Mouse (Mus musculus): ENCODE measurements around the gene Ripply1. TPM values are rescaled to one million over a fixed set of nuclear protein-coding genes. Genes with fewer than 3 reads are reported as not detected.
A peak's percentile ranks its signal among the peaks of the same experiment; 100 is the strongest.
"Not testable (repeated sequence)": the region's sequence is repeated elsewhere in the genome, so short reads cannot be mapped to it uniquely, and the experiment has no call there.

The Ripply1 gene
- total RNA-seq, 2 experiments from 2014 or later = not detected

DNA sequence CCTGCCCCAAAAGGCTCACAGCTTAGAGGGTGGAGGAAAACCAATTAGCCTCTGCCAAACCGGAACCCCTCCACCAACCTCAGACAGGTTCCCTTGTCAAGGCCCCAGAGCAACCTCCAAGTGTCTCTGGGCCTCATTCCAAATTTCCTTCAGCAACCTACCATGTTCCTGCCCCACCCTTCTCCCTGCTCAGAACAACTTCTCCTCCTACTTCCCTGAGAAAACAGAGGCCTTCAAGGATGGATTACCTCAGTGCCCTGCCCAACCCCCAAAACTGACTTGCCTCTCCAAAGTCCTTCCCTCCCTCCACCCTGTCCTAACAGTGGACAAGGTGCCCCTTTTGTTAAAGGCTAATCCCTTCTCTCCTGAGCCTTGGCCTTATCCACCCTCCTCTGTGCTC lies 3.6 kb upstream of the Ripply1 start:
- intact Hi-C loops (cut with DNase I) = no loop called here
- DNase-seq (ENCODE audit: low spot score in 2 of 2) = no peak

DNA sequence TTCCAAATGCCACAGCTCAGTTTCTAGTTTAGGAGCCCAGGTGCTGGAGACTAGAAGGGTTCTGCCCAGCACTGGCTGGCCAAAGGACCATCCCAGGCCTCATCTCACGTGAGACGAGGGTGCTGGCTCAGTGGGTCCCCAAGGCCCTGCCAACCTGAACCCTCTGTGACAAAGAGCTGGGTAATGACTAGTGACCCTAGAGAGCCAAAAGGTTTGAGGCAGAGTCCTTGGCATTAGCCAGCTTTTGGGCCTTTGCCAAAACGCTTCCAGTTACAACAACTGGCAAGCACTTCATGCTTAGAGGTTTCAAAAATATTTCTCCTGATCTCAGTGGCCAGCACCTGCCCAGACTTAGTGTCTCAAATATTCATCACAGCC lies 881 bp upstream of the Ripply1 start:
- no peak for DNase-seq (ENCODE audit: low spot score in 2 of 2)
- intact Hi-C loops (cut with DNase I) = no loop called here

DNA sequence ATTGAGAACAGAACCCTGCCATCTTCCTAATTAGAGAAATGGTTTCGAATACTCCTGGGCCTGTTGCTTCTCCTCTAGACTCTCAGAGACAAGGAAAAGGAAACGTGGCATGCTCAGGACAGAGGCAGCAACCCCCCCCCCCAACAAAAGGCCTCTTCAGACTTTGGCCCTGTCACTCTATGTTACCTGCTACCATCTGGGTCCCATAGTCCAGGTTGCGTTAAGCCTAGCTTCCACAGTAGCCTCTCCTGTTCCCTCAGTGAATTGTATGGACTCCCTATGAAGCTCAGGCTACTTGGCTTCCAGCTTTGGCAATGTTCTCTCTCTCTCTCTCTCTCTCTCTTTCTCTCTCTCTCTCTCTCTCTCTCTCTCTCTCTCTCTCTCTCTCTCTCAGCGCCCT lies 590 bp downstream of the Ripply1 start:
- intact Hi-C loops (cut with DNase I) = no loop called here
- no peak for DNase-seq (ENCODE audit: low spot score in 2 of 2)

DNA sequence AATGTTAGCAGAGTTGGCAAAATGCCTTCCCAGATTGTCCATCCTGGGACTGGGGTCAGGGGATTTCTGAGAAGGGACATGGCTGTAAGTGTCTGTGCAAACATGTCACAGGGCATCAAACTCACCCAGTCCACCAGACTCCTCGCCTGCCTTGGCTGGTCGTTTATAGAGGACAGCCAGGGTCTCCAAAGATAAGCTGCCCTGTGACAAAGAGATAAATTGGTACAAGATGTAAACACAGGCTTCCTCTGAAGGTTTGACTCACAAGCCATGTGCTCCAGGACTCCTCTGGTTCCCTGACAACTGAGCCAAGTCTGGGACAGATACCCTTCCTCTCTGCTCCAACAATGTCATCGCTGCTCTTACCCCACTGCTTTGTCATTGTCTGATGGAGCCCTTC lies 1.2 kb downstream of the Ripply1 start:
- intact Hi-C loops (cut with DNase I) = no loop called here
- no peak for DNase-seq (ENCODE audit: low spot score in 2 of 2)

DNA sequence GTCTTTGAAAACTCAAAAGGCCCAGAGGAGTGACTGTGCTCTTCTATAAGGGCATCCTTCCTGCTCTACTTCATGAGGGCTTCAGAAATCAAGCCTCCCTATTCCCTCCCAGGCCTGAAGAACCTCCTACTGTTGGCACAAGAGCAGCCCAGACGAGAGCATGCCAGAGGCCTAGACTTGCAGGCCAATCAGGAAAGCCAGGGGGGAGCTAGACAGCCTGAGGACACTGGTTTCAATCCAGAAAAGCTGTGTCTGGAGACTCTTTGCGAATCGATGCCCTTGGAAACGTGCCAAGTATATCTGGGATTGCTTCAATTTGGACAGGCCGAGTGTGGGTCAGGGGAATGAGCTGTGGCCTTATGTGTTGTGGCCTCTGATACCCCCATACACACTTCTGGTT lies 2.8 kb downstream of the Ripply1 start:
- intact Hi-C loops (cut with DNase I) = loop anchor here (10.0 kb wide), 1 partner anchor 55 kb away; no protein-coding TSS in a partner anchor

DNA sequence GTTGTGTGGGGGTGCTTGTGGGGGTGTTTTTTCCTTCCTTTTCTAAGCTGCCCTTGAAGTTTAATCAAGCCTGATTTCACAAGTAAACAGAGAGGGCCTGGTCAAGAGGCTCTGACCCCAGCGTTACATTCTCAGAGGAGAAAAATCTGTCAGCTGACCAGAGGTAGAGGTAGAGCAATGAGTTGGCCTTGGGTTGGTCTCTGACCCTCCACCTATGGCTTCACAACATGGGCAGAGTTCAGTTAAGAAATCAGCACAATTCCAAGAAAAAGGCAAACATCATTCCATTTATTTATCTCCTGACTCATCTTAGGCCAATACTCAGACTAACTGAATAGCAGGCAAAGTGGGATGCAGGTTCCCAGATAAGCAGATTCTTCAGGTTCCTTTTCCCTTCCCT lies 3.3 kb downstream of the Ripply1 start:
- DNase-seq (ENCODE audit: low spot score in 2 of 2) = no peak
- intact Hi-C loops (cut with DNase I) = loop anchor here (10.0 kb wide), 1 partner anchor 56 kb away; no protein-coding TSS in a partner anchor

More for the DNA sequence above, 2.8 kb downstream of the Ripply1 start:
- DNase-seq (ENCODE audit: low spot score in 2 of 2) = no peak

DNA sequence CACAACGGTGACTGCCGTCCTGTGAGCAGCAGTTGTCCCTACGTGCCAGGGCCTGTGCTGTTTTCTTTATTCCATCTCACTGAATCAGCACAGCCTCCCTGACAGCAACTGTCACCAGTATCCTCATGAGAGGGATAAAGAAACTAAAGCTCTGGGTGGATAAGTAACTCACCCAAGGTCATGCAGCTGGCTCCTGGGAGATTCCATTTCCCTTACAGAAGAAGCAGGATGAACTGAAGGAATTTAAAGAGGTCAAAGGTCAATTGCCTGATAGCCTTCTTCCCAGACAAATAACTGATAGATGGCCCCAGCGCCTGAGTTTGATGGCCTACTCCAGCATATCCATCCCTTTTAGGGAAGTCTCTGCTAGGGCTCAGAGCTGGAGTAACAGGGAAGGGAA lies 4.8 kb downstream of the Ripply1 start:
- intact Hi-C loops (cut with DNase I) = loop anchor here (10.0 kb wide), 1 partner anchor 57 kb away; no protein-coding TSS in a partner anchor
- no peak for DNase-seq (ENCODE audit: low spot score in 2 of 2)

DNA sequence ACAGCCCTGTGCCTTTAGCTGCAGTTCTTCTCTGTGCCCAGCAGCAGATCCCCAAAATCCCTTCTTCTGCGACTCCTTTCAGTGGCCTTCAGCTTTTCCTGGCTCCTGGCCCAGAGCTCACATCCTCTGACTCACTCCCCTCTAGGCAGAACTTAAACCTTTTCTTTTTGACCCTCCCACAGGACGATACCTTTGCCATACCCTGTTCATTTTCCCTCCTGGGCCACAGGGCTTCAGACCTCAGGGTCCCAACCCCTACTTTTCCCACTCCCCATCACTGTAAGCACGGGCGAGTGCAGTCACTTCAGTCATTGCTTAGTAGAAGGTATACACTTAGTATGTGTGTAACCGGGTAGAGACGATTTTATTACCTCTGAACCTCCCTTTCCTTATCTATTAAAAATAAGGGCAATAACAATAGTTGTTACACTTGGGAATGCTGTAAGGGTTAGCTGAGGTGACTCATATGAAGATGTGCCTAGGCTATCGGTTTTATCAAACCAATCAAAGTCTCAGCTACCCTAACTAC lies 7.0 kb downstream of the Ripply1 start:
- intact Hi-C loops (cut with DNase I) = loop anchor here (10.0 kb wide), 1 partner anchor 60 kb away; no protein-coding TSS in a partner anchor
- DNase-seq (ENCODE audit: low spot score in 2 of 2) = no peak

DNA sequence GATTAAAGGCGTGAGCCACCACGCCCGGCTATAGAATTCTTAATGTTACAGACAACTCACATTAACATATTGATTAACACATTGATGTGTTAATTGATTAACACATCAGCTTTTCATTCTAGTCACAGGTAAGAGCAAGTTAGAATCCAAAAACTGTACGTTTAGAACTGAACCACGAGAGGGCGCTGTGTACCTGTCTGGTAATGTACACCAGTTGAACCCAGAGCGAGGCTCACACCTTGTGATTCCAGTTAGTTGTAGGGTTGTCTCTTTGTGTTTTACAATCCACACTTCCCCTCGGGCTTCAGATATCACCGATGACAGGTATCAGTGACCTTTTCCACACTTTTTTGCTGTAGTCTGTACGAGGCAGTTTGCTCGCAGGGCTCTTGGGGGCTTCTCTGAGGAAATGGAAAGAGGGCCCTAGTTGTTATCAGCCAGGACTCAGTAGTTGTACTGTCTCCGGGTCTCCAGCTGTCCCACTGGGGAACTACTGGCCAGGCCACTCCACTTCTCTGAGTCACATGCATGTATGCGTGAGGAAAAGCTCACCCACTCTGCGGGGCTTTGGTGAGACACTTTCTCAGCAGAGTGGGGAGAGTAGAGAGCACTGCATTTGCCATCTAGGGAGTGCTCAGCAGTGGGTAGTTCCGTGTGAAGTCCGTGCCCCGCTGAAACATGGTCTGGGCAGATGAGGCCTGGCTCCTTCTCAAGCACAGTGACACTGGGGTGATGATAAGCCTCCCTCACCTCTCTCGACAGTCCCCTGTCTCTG lies 7.7 kb downstream of the Ripply1 start:
- intact Hi-C loops (cut with DNase I) = loop anchor here (10.0 kb wide), 1 partner anchor 60 kb away; no protein-coding TSS in a partner anchor
- DNase-seq (ENCODE audit: low spot score in 2 of 2) = peak; percentile 9 to 35

DNA sequence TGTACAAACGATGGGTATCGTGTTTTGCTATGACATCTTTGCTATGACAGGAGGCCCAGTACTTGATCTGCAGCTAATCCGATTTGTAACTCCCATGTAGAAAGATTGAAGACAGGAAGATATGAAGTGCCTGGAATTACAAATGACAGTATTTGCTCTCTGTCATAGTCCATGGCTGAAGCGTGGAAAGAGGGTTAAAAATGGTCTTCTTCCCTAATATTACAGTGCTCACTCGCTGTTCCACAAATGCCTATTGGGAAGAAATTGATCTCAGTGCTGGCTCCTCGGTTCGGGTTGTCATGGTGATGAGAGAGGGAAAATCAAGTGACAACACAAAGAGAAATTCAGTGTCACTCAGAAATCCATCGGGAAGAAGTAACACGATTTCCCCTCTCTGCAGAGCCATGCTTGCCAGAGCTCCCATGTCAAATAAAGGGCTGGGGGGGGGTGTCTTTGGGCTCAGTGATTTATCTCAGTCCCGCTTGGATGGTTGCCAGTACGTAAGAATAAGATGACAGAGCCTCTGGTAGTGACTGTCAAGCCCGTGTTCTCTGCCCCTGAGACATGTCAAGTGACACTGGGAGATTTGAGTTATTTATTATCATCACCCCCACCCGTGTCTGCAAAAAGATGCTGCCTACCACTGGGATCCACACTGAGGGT lies 12.0 kb downstream of the Ripply1 start:
- intact Hi-C loops (cut with DNase I) = loop anchor here (10.0 kb wide), 1 partner anchor 65 kb away; no protein-coding TSS in a partner anchor
- DNase-seq (ENCODE audit: low spot score in 2 of 2) = no peak

DNA sequence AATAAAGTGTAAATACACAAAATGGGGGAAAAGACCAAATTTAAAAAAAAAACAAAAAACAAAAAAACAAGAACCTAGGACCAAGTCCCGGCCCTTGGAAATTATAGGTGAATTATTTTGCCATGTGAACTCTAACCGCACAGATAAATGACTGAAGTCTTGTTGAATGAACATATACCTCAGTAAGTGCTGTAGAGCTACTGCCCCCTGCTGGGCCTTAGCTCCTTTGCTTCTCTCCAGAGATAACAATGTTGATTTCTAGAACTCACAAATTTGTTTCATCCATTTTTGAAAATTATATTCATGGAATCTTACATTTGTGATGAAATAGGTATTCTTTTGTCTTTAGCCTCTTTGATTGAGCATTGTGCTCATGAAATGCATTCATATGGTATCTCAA lies 19.6 kb downstream of the Ripply1 start:
- intact Hi-C loops (cut with DNase I) = no loop called here

DNA sequence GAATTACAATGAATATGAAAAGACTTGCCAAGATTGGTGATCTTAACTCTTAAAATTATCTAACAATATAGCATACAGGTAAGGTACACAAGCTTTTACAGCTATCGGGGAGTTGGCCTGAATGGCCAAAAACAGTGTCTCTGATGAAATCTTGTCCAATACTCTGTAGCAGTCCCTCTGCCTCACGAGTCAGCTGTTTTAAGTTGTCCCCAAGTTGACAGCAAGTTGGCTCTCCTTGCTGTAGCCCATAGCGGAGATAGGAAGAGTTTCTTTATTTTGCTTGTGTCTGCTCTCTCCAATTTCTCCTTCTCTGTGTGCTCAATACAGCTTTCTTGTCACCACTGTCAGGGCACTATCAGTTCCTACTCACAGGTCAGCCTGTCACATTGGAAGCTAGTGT lies 23.5 kb downstream of the Ripply1 start:
- intact Hi-C loops (cut with DNase I); DNase-seq (ENCODE audit: low spot score in 2 of 2): not testable (repeated sequence)

More for the DNA sequence above, 19.6 kb downstream of the Ripply1 start:
- DNase-seq (ENCODE audit: low spot score in 2 of 2) = peak; percentile 33 to 52

DNA sequence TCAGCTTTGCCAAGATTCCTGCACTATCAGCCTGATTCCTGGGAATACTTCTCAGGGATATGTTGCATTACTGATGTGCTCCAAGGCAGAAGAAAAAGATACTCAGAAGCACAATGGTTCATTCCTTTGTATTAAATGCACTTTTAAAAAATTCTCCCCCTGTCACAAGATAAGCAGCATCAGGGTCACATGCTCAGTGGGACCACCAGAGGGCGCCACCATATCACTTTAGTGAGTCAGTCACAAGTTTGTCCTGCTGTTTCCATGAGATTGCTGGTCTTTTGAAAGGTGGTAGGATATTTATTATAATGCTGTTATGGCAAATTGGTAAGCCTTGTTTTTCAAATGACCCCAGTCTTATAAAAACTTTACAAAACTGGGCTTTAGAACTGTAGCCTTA lies 30.3 kb downstream of the Ripply1 start:
- intact Hi-C loops (cut with DNase I) = no loop called here
- peak; percentile 11 to 35 for DNase-seq (ENCODE audit: low spot score in 2 of 2)

DNA sequence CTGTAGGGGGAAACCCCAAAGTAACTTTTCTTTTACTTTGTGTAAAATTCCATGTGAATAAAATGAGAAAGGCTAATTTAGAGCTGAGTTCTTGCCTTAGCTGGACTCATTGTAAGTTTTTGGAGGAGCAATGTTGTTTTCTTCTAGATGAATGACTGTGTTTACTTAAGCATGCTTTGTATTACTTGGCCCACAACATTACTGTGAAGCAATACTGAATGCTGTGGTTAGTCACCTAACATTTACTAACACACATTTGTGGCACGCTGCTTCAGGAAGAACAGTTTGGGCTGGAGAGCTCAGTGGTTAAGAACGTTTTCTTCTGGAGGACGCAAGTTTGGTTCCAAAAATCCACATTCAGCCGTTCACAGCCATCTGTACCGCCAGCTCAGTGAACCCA lies 45.1 kb downstream of the Ripply1 start:
- intact Hi-C loops (cut with DNase I) = no loop called here
- DNase-seq (ENCODE audit: low spot score in 2 of 2) = no peak

DNA sequence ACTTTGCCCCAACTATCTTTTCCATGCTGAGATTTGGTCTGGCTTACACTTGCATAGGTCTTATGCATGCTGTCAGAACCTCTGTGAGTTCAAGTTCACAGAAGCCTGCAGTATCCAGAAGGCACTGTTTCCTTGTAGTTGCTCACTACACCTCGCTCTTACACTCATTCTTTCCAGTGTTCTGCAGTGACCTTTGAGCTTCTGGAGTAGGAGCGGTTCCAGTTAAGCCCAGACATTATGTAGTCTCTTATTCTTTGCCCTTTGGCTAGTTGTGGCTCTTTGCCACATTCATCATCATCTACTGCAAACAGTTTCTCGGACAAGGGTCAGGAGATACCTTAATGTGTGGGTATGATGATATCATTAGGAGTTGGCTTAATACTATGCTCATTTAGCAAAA lies 51.6 kb downstream of the Ripply1 start:
- intact Hi-C loops (cut with DNase I) = no loop called here
- DNase-seq (ENCODE audit: low spot score in 2 of 2) = no peak

Other genes starting within 250 kb of the Ripply1 start
- gene Rnf128, start 219.0 kb downstream of the Ripply1 start, total RNA-seq (2021) = 10 to 100 TPM; 11.6 to 11.7 TPM
- 1 to 10 TPM; 2.6 to 3.1 TPM for gene Tbc1d8b, start 97.4 kb downstream of the Ripply1 start, total RNA-seq (2021)
- not detected for gene Gm15013, start 67.9 kb downstream of the Ripply1 start, total RNA-seq (2021)
- gene Cldn2, start 18.5 kb upstream of the Ripply1 start, total RNA-seq (2021) = under 1 TPM; 0.87 to 0.97 TPM
- gene Morc4, start 89.3 kb upstream of the Ripply1 start, total RNA-seq (2021) = 1 to 10 TPM; 3.6 to 3.8 TPM
- gene Rbm41, start 216.2 kb upstream of the Ripply1 start, total RNA-seq (2021) = 10 to 100 TPM in 1 of 2 experiments, 1 to 10 TPM in 1; 9.7 to 11.7 TPM